Mouse (Mus musculus): ENCODE measurements at regions not wholly inside any gene's neighbourhood (a gene's known extent, or its start where the extent isn't known, plus 50 kb on each side); places are given as distances from the start of the nearest gene placed in this dataset.
A peak's percentile ranks its signal among the peaks of the same experiment; 100 is the strongest.

- peak; percentile 69 for DNase-seq (ENCODE audit: low read depth, low spot score)
These were observed 116.3 kb upstream of the Cd180 start for GRCm38 (mm10) chr13:102576871-102577662.

- peak; percentile 44 for DNase-seq (ENCODE audit: low read depth, low spot score)
These were observed 114.5 kb upstream of the Cd180 start for GRCm38 (mm10) chr13:102578811-102579210.

GRCm38 (mm10) chr13:102579638-102580037, 113.7 kb upstream of the Cd180 start:
- no peak for DNase-seq (ENCODE audit: low read depth, low spot score)

GRCm38 (mm10) chr13:102583984-102584645, 109.2 kb upstream of the Cd180 start:
- DNase-seq (ENCODE audit: low read depth, low spot score), result peak; percentile 87

GRCm38 (mm10) chr13:102586215-102586614, 107.1 kb upstream of the Cd180 start:
- DNase-seq (ENCODE audit: low read depth, low spot score), result no peak

- no peak for DNase-seq (ENCODE audit: low read depth, low spot score)
These were observed 103.5 kb upstream of the Cd180 start for GRCm38 (mm10) chr13:102589680-102590435.

- DNase-seq (ENCODE audit: low read depth, low spot score), result no peak
These were observed 101.4 kb upstream of the Cd180 start for GRCm38 (mm10) chr13:102591803-102592537.

GRCm38 (mm10) chr13:102593405-102594200, 99.8 kb upstream of the Cd180 start:
- DNase-seq (ENCODE audit: low read depth, low spot score), result no peak

- no peak for DNase-seq (ENCODE audit: low read depth, low spot score)
These were observed 99.2 kb upstream of the Cd180 start for GRCm38 (mm10) chr13:102594201-102594600.

GRCm38 (mm10) chr13:102595602-102596001, 97.8 kb upstream of the Cd180 start:
- no peak for DNase-seq (ENCODE audit: low read depth, low spot score)

GRCm38 (mm10) chr13:102596101-102596500, 97.3 kb upstream of the Cd180 start:
- DNase-seq (ENCODE audit: low read depth, low spot score), result no peak

GRCm38 (mm10) chr13:102598181-102598580, 95.2 kb upstream of the Cd180 start:
- no peak for DNase-seq (ENCODE audit: low read depth, low spot score)

- peak; percentile 45 for DNase-seq (ENCODE audit: low read depth, low spot score)
These were observed 93.8 kb upstream of the Cd180 start for GRCm38 (mm10) chr13:102599602-102600001.

- DNase-seq (ENCODE audit: low read depth, low spot score), result no peak
These were observed 93.3 kb upstream of the Cd180 start for GRCm38 (mm10) chr13:102600026-102600425.

- peak; percentile 35 for DNase-seq (ENCODE audit: low read depth, low spot score)
These were observed 68.9 kb upstream of the Cd180 start for GRCm38 (mm10) chr13:102624461-102624860.

- peak; percentile 95 for DNase-seq (ENCODE audit: low read depth, low spot score)
These were observed 68.1 kb upstream of the Cd180 start for GRCm38 (mm10) chr13:102625171-102625835.

- no peak for DNase-seq (ENCODE audit: low read depth, low spot score)
These were observed 67.5 kb upstream of the Cd180 start for GRCm38 (mm10) chr13:102625836-102626340.

- DNase-seq (ENCODE audit: low read depth, low spot score), result no peak
These were observed 65.6 kb upstream of the Cd180 start for GRCm38 (mm10) chr13:102627786-102628185.

- no peak for DNase-seq (ENCODE audit: low read depth, low spot score)
These were observed 64.2 kb upstream of the Cd180 start for GRCm38 (mm10) chr13:102629176-102629575.
